Mouse (Mus musculus): Measurements from ENCODE around the gene Tcirg1. TPM values are rescaled to one million over a fixed set of nuclear protein-coding genes. Genes with fewer than 3 reads are reported as not detected.

Tcirg1 gene
- 135 to 176 TPM (median 152 TPM) in 4 replicates for total RNA-seq (2023; ENCODE audit: inconsistent age)

GRCm38 (mm10) chr19:3906795-3907786, at the start of gene Tcirg1:
Tcirg1 (minus strand) TSS chr19:3907133.

DNA sequence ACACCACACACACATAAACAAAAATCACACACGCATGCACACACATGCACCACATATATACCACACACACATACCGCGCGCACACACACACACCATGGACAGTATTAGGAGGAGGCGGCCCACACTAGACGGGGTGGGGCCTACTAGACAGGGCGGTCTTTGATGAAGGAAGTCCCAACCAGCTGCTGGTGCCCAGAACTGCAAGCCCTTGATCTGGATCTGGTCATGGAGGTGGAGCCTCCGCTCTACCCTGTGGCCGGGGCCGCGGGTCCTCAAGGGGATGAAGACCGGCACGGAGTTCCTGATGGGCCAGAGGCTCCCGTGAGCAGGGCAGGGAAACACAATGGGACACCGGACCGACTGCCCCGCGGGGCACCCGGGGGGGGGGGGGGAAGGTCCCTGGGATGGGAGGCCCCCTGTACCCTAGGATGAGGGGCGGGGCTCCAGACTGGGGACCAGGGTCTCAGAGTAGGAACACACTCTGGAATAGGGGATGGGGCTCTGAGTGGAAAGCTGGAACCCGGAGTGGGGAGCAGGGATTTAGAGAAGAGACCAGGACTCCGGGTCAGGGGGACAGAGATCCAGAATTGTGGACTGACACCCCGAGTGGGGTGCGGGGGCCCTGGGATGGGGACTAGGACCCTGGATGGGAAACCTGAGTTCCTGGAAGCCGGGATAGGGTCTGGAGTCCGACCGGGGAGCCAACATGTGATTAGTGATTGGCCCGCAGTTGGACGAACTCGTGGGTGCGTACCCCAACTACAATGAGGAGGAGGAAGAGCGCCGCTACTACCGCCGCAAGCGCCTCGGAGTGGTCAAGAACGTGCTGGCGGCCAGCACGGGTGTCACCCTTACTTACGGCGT, 28.3 kb upstream of the Tcirg1 start, which contains the start of gene Unc93b1:
Unc93b1 (plus strand) TSS at position 155 of the 864 bp plus-strand sequence.

GRCm38 (mm10) chr19:3929211-3929941, 22.4 kb upstream of the Tcirg1 start, which contains the start of gene Aldh3b1:
Aldh3b1 (minus strand) TSS chr19:3929808.

GRCm38 (mm10) chr19:3912337-3913204, 5.6 kb upstream of the Tcirg1 start, which contains the start of gene Ndufs8:
Ndufs8 (minus strand) TSS chr19:3912774.

DNA sequence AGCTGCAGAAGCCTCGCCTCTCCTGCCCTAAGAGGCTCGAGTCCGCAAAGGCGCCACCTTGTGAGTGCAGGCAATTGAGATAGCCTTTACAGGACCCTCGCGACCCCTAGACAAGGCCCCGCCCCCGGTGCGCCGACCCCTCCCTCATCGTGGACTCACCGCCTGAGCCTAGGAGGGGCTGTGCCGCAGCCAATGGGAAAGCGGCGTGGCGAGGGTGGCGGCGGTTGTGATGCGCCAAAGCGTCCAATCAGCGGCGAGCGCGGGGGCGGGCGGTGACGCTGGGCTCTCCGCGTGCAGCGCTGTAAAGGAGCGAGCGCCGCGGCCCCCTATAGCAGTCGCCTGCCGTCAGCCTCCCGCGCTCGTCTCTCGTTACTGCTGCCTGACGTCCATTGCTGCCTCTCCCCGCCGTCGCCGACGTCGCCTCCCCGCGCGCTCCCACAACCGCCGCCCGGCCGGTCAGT, 55.4 kb downstream of the Tcirg1 start, which contains the start of gene Chka:
Chka (plus strand) TSS at position 272 of the 461 bp plus-strand sequence.

Other genes starting within 250 kb of the Tcirg1 start
- gene Lrp5, start 220.6 kb downstream of the Tcirg1 start, total RNA-seq (2023; ENCODE audit: inconsistent age): 0.63 to 1.2 TPM (median 0.94 TPM) in 4 replicates
- 4.8 to 6.5 TPM (median 5.5 TPM) in 4 replicates for gene 1810055G02Rik, start 198.8 kb downstream of the Tcirg1 start, total RNA-seq (2023; ENCODE audit: inconsistent age)
- 110 to 126 TPM (median 119 TPM) in 4 replicates for gene Kmt5b, start 139.7 kb downstream of the Tcirg1 start, total RNA-seq (2023; ENCODE audit: inconsistent age)
- gene Chka, start 55.4 kb downstream of the Tcirg1 start, total RNA-seq (2023; ENCODE audit: inconsistent age): 51.3 to 66.2 TPM (median 60.2 TPM) in 4 replicates
- 84.9 to 96.2 TPM (median 92.2 TPM) in 4 replicates for gene Ndufs8, start 5.6 kb upstream of the Tcirg1 start, total RNA-seq (2023; ENCODE audit: inconsistent age)
- 8.7 to 9.6 TPM (median 9.1 TPM) in 4 replicates for gene Aldh3b1, start 22.7 kb upstream of the Tcirg1 start, total RNA-seq (2023; ENCODE audit: inconsistent age)
- gene Unc93b1, start 28.1 kb upstream of the Tcirg1 start, total RNA-seq (2023; ENCODE audit: inconsistent age): 548 to 668 TPM (median 607 TPM) in 4 replicates
- 0.60 TPM in 1 of 4 replicates, not detected in the others for gene Aldh3b3, start 51.5 kb upstream of the Tcirg1 start, total RNA-seq (2023; ENCODE audit: inconsistent age)
- gene Aldh3b2, start 65.2 kb upstream of the Tcirg1 start, total RNA-seq (2023; ENCODE audit: inconsistent age): 0.22 to 0.38 TPM in 2 of 4 replicates, not detected in the others
- not detected in 4 replicates for gene Acy3, start 79.4 kb upstream of the Tcirg1 start, total RNA-seq (2023; ENCODE audit: inconsistent age)
- not detected in 4 replicates for gene Tbx10, start 85.6 kb upstream of the Tcirg1 start, total RNA-seq (2023; ENCODE audit: inconsistent age)
- 22.3 to 28.3 TPM (median 25.0 TPM) in 4 replicates for gene Nudt8, start 93.4 kb upstream of the Tcirg1 start, total RNA-seq (2023; ENCODE audit: inconsistent age)
- gene Gm49405, start 93.5 kb upstream of the Tcirg1 start, total RNA-seq (2023; ENCODE audit: inconsistent age): 3.2 to 4.8 TPM (median 4.4 TPM) in 4 replicates
- gene Doc2g, start 96.2 kb upstream of the Tcirg1 start, total RNA-seq (2023; ENCODE audit: inconsistent age): 8.6 to 10.7 TPM (median 10.2 TPM) in 4 replicates
- 83.3 to 94.8 TPM (median 93.6 TPM) in 4 replicates for gene Ndufv1, start 105.7 kb upstream of the Tcirg1 start, total RNA-seq (2023; ENCODE audit: inconsistent age)
- 129 to 162 TPM (median 142 TPM) in 4 replicates for gene Gstp1, start 130.9 kb upstream of the Tcirg1 start, total RNA-seq (2023; ENCODE audit: inconsistent age)
- gene Gstp2, start 138.9 kb upstream of the Tcirg1 start, total RNA-seq (2023; ENCODE audit: inconsistent age): 8.5 to 13.7 TPM (median 10.5 TPM) in 4 replicates
- not detected in 4 replicates for gene Gstp3, start 152.4 kb upstream of the Tcirg1 start, total RNA-seq (2023; ENCODE audit: inconsistent age)
- not detected in 4 replicates for gene Cabp2, start 174.4 kb upstream of the Tcirg1 start, total RNA-seq (2023; ENCODE audit: inconsistent age)
- 125 to 143 TPM (median 131 TPM) in 4 replicates for gene Cdk2ap2, start 190.0 kb upstream of the Tcirg1 start, total RNA-seq (2023; ENCODE audit: inconsistent age)
- 177 to 203 TPM (median 187 TPM) in 4 replicates for gene Pitpnm1, start 192.9 kb upstream of the Tcirg1 start, total RNA-seq (2023; ENCODE audit: inconsistent age)
- gene Aip, start 218.7 kb upstream of the Tcirg1 start, total RNA-seq (2023; ENCODE audit: inconsistent age): 93.0 to 109 TPM (median 99.7 TPM) in 4 replicates
- gene Gpr152, start 232.7 kb upstream of the Tcirg1 start, total RNA-seq (2023; ENCODE audit: inconsistent age): 0.38 to 0.78 TPM (median 0.69 TPM) in 4 replicates
- gene Cabp4, start 236.9 kb upstream of the Tcirg1 start, total RNA-seq (2023; ENCODE audit: inconsistent age): 1.8 to 2.4 TPM (median 2.0 TPM) in 4 replicates
- gene Coro1b, start 241.5 kb upstream of the Tcirg1 start, total RNA-seq (2023; ENCODE audit: inconsistent age): 142 to 167 TPM (median 154 TPM) in 4 replicates
- 373 to 450 TPM (median 401 TPM) in 4 replicates for gene Ptprcap, start 246.5 kb upstream of the Tcirg1 start, total RNA-seq (2023; ENCODE audit: inconsistent age)